Mouse (Mus musculus): ENCODE measurements at regions not wholly inside any gene's neighbourhood (a gene's known extent, or its start where the extent isn't known, plus 50 kb on each side); places are given as distances from the start of the nearest gene placed in this dataset.

DNA sequence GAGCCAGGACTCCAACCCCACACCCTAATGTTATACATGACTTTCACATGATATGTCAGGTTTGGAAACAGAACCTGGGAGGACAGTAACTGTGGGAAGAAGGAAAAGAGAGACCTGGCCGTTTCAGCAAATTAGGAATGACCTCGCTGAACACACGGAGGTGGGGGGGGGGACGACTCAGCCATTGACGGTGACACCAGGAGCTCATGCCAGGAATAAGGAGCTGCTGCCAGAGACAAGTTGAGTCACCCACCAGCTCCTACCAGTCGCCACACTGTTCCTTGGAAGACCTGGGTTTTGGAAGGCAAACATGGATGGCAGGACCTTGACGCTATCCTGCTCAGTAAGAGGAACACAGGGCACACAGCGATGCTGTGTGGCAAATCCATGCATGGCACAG lies 364.7 kb downstream of the Sox9 start:
- TF ChIP-seq CTCF (IDR thresholded peaks at IDR 0.05; ENCODE audit: insufficient read depth, low read depth, low read length) (no peak), POLR2A (IDR thresholded peaks at IDR 0.05; ENCODE audit: insufficient read depth, low read depth, low read length) (no peak)

Measured in olfactory bulb, adult 2 months (tissue).